Mouse (Mus musculus): ENCODE measurements at regions not wholly inside any gene's neighbourhood (a gene's known extent, or its start where the extent isn't known, plus 50 kb on each side); places are given as distances from the start of the nearest gene placed in this dataset. TPM values are rescaled to one million over a fixed set of nuclear protein-coding genes. Genes with fewer than 3 reads are reported as not detected.

- 84% methylated on average over 4 of the region's 4 CpGs for WGBS
These were observed 292.2 kb upstream of the Large1 start for GRCm38 (mm10) chr8:73645582-73645981.

GRCm38 (mm10) chr8:73626798-73627197 is 273.5 kb upstream of the Large1 start:
- H3K27me3 ChIP-seq: no peaks in the 10 kb centered on the region
- H3K4me3 ChIP-seq: no peak overlapping the region
- no peak overlapping the region for H3K4me2 ChIP-seq
- H3K9me3 ChIP-seq: no peaks in the 10 kb centered on the region
- H3K9ac ChIP-seq: no peak overlapping the region
- no peak for ATAC-seq (ENCODE audit: insufficient number of reproducible peaks, insufficient read depth, low FRiP score, low TSS enrichment, low read depth)
- H3K27ac ChIP-seq: no peak overlapping the region
- H3K36me3 ChIP-seq: no peaks in the 10 kb centered on the region
- no peaks in the 10 kb centered on the region for H3K4me1 ChIP-seq

More at GRCm38 (mm10) chr8:73645582-73645981, 292.2 kb upstream of the Large1 start:
- H3K9ac ChIP-seq: no peak overlapping the region
- H3K9me3 ChIP-seq: no peaks in the 10 kb centered on the region
- no peak overlapping the region for H3K4me3 ChIP-seq
- no peaks in the 10 kb centered on the region for H3K4me1 ChIP-seq
- no peak for ATAC-seq (ENCODE audit: insufficient number of reproducible peaks, insufficient read depth, low FRiP score, low TSS enrichment, low read depth)
- no peak overlapping the region for H3K4me2 ChIP-seq
- no peaks in the 10 kb centered on the region for H3K36me3 ChIP-seq
- no peak overlapping the region for H3K27ac ChIP-seq
- H3K27me3 ChIP-seq: no peaks in the 10 kb centered on the region

GRCm38 (mm10) chr8:73618946-73619345 is 265.6 kb upstream of the Large1 start:
- no peak overlapping the region for H3K9ac ChIP-seq
- H3K27me3 ChIP-seq: no peaks in the 10 kb centered on the region
- no peaks in the 10 kb centered on the region for H3K4me1 ChIP-seq
- no peaks in the 10 kb centered on the region for H3K36me3 ChIP-seq
- peak; percentile 74 for ATAC-seq (ENCODE audit: insufficient number of reproducible peaks, insufficient read depth, low FRiP score, low TSS enrichment, low read depth)
- H3K4me3 ChIP-seq: no peak overlapping the region
- WGBS: 85% methylated on average over 1 of the region's 1 CpGs
- H3K9me3 ChIP-seq: 0 out of 2 replicates have a peak, but pooled peaks cover 3% of the 10 kb centered on the region
- H3K27ac ChIP-seq: no peak overlapping the region
- no peak overlapping the region for H3K4me2 ChIP-seq

GRCm38 (mm10) chr8:73614631-73615030 is 261.3 kb upstream of the Large1 start:
- no peak overlapping the region for H3K27ac ChIP-seq
- H3K4me2 ChIP-seq: no peak overlapping the region
- 66% methylated on average over 2 of the region's 2 CpGs for WGBS
- no peaks in the 10 kb centered on the region for H3K27me3 ChIP-seq
- 0 out of 2 replicates have a peak, but pooled peaks cover 3% of the 10 kb centered on the region for H3K9me3 ChIP-seq
- no peaks in the 10 kb centered on the region for H3K36me3 ChIP-seq
- H3K4me1 ChIP-seq: no peaks in the 10 kb centered on the region
- H3K4me3 ChIP-seq: no peak overlapping the region
- no peak for ATAC-seq (ENCODE audit: insufficient number of reproducible peaks, insufficient read depth, low FRiP score, low TSS enrichment, low read depth)
- H3K9ac ChIP-seq: no peak overlapping the region

GRCm38 (mm10) chr8:73614106-73614505 is 260.8 kb upstream of the Large1 start:
- Histone ChIP-seq H3K27ac (no peak overlapping the region), H3K4me2 (no peak overlapping the region), H3K4me3 (no peak overlapping the region), H3K9ac (no peak overlapping the region), H3K4me1 (no peaks in the 10 kb centered on the region), H3K36me3 (no peaks in the 10 kb centered on the region), H3K27me3 (no peaks in the 10 kb centered on the region), H3K9me3 (0 out of 2 replicates have a peak, but pooled peaks cover 3% of the 10 kb centered on the region)
- 48% methylated on average over 2 of the region's 2 CpGs for WGBS
- ATAC-seq (ENCODE audit: insufficient number of reproducible peaks, insufficient read depth, low FRiP score, low TSS enrichment, low read depth): no peak

- Histone ChIP-seq H3K36me3 (no peaks in the 10 kb centered on the region), H3K4me2 (no peak overlapping the region), H3K27ac (no peak overlapping the region), H3K27me3 (no peaks in the 10 kb centered on the region), H3K4me3 (no peak overlapping the region), H3K9me3 (no peaks in the 10 kb centered on the region), H3K9ac (no peak overlapping the region), H3K4me1 (no peaks in the 10 kb centered on the region)
- WGBS: 87% methylated on average over 10 of the region's 10 CpGs
- no peak for ATAC-seq (ENCODE audit: insufficient number of reproducible peaks, insufficient read depth, low FRiP score, low TSS enrichment, low read depth)
These were observed 258.2 kb upstream of the Large1 start for GRCm38 (mm10) chr8:73611583-73611982.

GRCm38 (mm10) chr8:73570599-73570998 is 217.3 kb upstream of the Large1 start:
- Histone ChIP-seq H3K27me3 (no peaks in the 10 kb centered on the region), H3K27ac (no peak overlapping the region), H3K9me3 (no peaks in the 10 kb centered on the region), H3K36me3 (no peaks in the 10 kb centered on the region), H3K4me2 (no peak overlapping the region), H3K4me1 (no peaks in the 10 kb centered on the region), H3K4me3 (no peak overlapping the region), H3K9ac (no peak overlapping the region)
- no peak for ATAC-seq (ENCODE audit: insufficient number of reproducible peaks, insufficient read depth, low FRiP score, low TSS enrichment, low read depth)

- Histone ChIP-seq H3K27me3 (no peaks in the 10 kb centered on the region), H3K4me2 (no peak overlapping the region), H3K4me3 (no peak overlapping the region), H3K27ac (no peak overlapping the region), H3K9me3 (no peaks in the 10 kb centered on the region), H3K9ac (no peak overlapping the region), H3K36me3 (no peaks in the 10 kb centered on the region), H3K4me1 (no peaks in the 10 kb centered on the region)
- no peak for ATAC-seq (ENCODE audit: insufficient number of reproducible peaks, insufficient read depth, low FRiP score, low TSS enrichment, low read depth)
These were observed 216.6 kb upstream of the Large1 start for GRCm38 (mm10) chr8:73569963-73570362.

Small RNA genes lying in the stretch of these regions (microRNA-seq; reads per million reads assigned to microRNA genes)
- gene Gm23255: not detected

Measured in embryonic facial prominence, embryonic 13.5 days (tissue).